Mouse (Mus musculus): ENCODE results near the gene Smim5. TPM values are rescaled to one million over a fixed set of nuclear protein-coding genes. Genes with fewer than 3 reads are reported as not detected.
A peak's percentile ranks its signal among the peaks of the same experiment; 100 is the strongest.

Smim5 gene
- polyA plus RNA-seq, 1 experiment: 5.7 TPM

DNA sequence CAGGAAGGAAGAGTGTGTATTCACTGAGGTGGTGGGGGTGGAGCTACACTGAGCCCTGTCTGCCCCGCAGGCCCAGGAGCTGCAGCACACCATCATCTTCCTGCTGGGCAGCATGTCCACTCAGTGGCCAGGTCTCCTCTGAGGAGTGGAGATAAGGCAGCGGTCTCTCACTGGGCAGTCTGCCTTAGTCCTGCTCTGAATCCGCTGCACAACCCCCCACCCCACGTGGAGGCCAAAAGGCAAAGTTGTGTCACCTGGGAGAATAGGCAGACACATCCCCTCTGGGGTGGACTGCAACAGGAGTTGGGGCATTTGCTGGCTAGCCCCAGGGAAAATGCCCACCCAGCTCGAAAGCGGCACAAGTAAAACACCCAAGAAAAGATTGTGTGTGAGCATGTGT lies 7.6 kb upstream of the Smim5 start:
- 96% methylated on average over 6 of the region's 6 CpGs for WGBS
- no peaks in the 10 kb centered on the region for H3K4me1 ChIP-seq (ENCODE audit: control insufficient read depth, insufficient read depth, insufficient read length)
- H3K27me3 ChIP-seq (ENCODE audit: control insufficient read depth, insufficient read depth, low read length): no peaks in the 10 kb centered on the region
- H3K27ac ChIP-seq (ENCODE audit: insufficient read depth, low read length): no peak overlapping the region
- peaks cover 38% of the 10 kb centered on the region for H3K36me3 ChIP-seq (ENCODE audit: control insufficient read depth, insufficient read depth, low read length)
- no peak overlapping the region for H3K4me3 ChIP-seq (ENCODE audit: extremely low read depth, insufficient read depth, insufficient read length)
- TF ChIP-seq POLR2A (IDR thresholded peaks at IDR 0.05; ENCODE audit: low read depth, low read length) (no peak), CTCF (IDR thresholded peaks at IDR 0.05; ENCODE audit: extremely low read depth, insufficient read depth, insufficient read length, insufficient replicate concordance) (no peak)
- no peak for DNase-seq (ENCODE audit: low read depth in 1 of 2, low spot score in 2 of 2)

- 92% methylated on average over 9 of the region's 9 CpGs for WGBS
Observed at GRCm38 (mm10) chr11:115893071-115893470, 6.7 kb upstream of the Smim5 start.

GRCm38 (mm10) chr11:115894755-115895520 lies 4.8 kb upstream of the Smim5 start:
- no peak for DNase-seq (ENCODE audit: low read depth in 1 of 2, low spot score in 2 of 2)
- no peak for TF ChIP-seq POLR2A (IDR thresholded peaks at IDR 0.05; ENCODE audit: low read depth, low read length)
- TF ChIP-seq CTCF (IDR thresholded peaks at IDR 0.05; ENCODE audit: extremely low read depth, insufficient read depth, insufficient read length, insufficient replicate concordance): no peak
- no peak overlapping the region for H3K4me3 ChIP-seq (ENCODE audit: extremely low read depth, insufficient read depth, insufficient read length)
- 75% methylated on average over 14 of the region's 14 CpGs for WGBS
- H3K4me1 ChIP-seq (ENCODE audit: control insufficient read depth, insufficient read depth, insufficient read length): peaks cover 10% of the 10 kb centered on the region; the same call in 1 of the 2 replicates
- no peak overlapping the region for H3K27ac ChIP-seq (ENCODE audit: insufficient read depth, low read length)
- peaks cover 39% of the 10 kb centered on the region for H3K36me3 ChIP-seq (ENCODE audit: control insufficient read depth, insufficient read depth, low read length)
- H3K27me3 ChIP-seq (ENCODE audit: control insufficient read depth, insufficient read depth, low read length): no peaks in the 10 kb centered on the region

More at GRCm38 (mm10) chr11:115893071-115893470, 6.7 kb upstream of the Smim5 start:
- Histone ChIP-seq H3K27me3 (ENCODE audit: control insufficient read depth, insufficient read depth, low read length) (no peaks in the 10 kb centered on the region), H3K36me3 (ENCODE audit: control insufficient read depth, insufficient read depth, low read length) (peaks cover 39% of the 10 kb centered on the region), H3K4me3 (ENCODE audit: extremely low read depth, insufficient read depth, insufficient read length) (no peak overlapping the region), H3K27ac (ENCODE audit: insufficient read depth, low read length) (no peak overlapping the region), H3K4me1 (ENCODE audit: control insufficient read depth, insufficient read depth, insufficient read length) (no peaks in the 10 kb centered on the region)
- no peak for DNase-seq (ENCODE audit: low read depth in 1 of 2, low spot score in 2 of 2)
- no peak for TF ChIP-seq POLR2A (IDR thresholded peaks at IDR 0.05; ENCODE audit: low read depth, low read length)
- no peak for TF ChIP-seq CTCF (IDR thresholded peaks at IDR 0.05; ENCODE audit: extremely low read depth, insufficient read depth, insufficient read length, insufficient replicate concordance)

GRCm38 (mm10) chr11:115898446-115898845 lies 1.3 kb upstream of the Smim5 start:
- no peaks in the 10 kb centered on the region for H3K27me3 ChIP-seq (ENCODE audit: control insufficient read depth, insufficient read depth, low read length)
- H3K4me1 ChIP-seq (ENCODE audit: control insufficient read depth, insufficient read depth, insufficient read length): peaks cover 17% of the 10 kb centered on the region; the same call in 1 of the 2 replicates
- H3K36me3 ChIP-seq (ENCODE audit: control insufficient read depth, insufficient read depth, low read length): peaks cover 29% of the 10 kb centered on the region
- H3K27ac ChIP-seq (ENCODE audit: insufficient read depth, low read length): no peak overlapping the region
- no peak for DNase-seq (ENCODE audit: low read depth in 1 of 2, low spot score in 2 of 2)
- H3K4me3 ChIP-seq (ENCODE audit: extremely low read depth, insufficient read depth, insufficient read length): no peak overlapping the region
- WGBS: 16% methylated on average over 7 of the region's 7 CpGs
- TF ChIP-seq POLR2A (IDR thresholded peaks at IDR 0.05; ENCODE audit: low read depth, low read length): no peak
- TF ChIP-seq CTCF (IDR thresholded peaks at IDR 0.05; ENCODE audit: extremely low read depth, insufficient read depth, insufficient read length, insufficient replicate concordance): no peak

- peak in 1 of 2 experiments; percentile 33 for DNase-seq (ENCODE audit: low read depth in 1 of 2, low spot score in 2 of 2)
- TF ChIP-seq CTCF (IDR thresholded peaks at IDR 0.05; ENCODE audit: extremely low read depth, insufficient read depth, insufficient read length, insufficient replicate concordance): peak; percentile 57; the same call in 1 of the 2 replicates
- no peak for TF ChIP-seq POLR2A (IDR thresholded peaks at IDR 0.05; ENCODE audit: low read depth, low read length)
- no peak overlapping the region for H3K27ac ChIP-seq (ENCODE audit: insufficient read depth, low read length)
- H3K4me3 ChIP-seq (ENCODE audit: extremely low read depth, insufficient read depth, insufficient read length): no peak overlapping the region
- H3K4me1 ChIP-seq (ENCODE audit: control insufficient read depth, insufficient read depth, insufficient read length): peaks cover 21% of the 10 kb centered on the region; the same call in 1 of the 2 replicates
- peaks cover 26% of the 10 kb centered on the region for H3K36me3 ChIP-seq (ENCODE audit: control insufficient read depth, insufficient read depth, low read length)
- WGBS: 12% methylated on average over 4 of the region's 4 CpGs
- H3K27me3 ChIP-seq (ENCODE audit: control insufficient read depth, insufficient read depth, low read length): no peaks in the 10 kb centered on the region
Observed at GRCm38 (mm10) chr11:115898886-115899285, 880 bp upstream of the Smim5 start.

- 71% methylated on average over 8 of the region's 8 CpGs for WGBS
- Histone ChIP-seq H3K36me3 (ENCODE audit: control insufficient read depth, insufficient read depth, low read length) (peaks cover 8% of the 10 kb centered on the region; the same call in 1 of the 2 replicates), H3K27me3 (ENCODE audit: control insufficient read depth, insufficient read depth, low read length) (no peaks in the 10 kb centered on the region), H3K4me3 (ENCODE audit: extremely low read depth, insufficient read depth, insufficient read length) (peak overlapping the region; percentile 10; the same call in 1 of the 2 replicates), H3K27ac (ENCODE audit: insufficient read depth, low read length) (peak overlapping the region; percentile 62), H3K4me1 (ENCODE audit: control insufficient read depth, insufficient read depth, insufficient read length) (peaks cover 38% of the 10 kb centered on the region; the same call in 1 of the 2 replicates)
- no peak for DNase-seq (ENCODE audit: low read depth in 1 of 2, low spot score in 2 of 2)
- TF ChIP-seq POLR2A (IDR thresholded peaks at IDR 0.05; ENCODE audit: low read depth, low read length) (no peak), CTCF (IDR thresholded peaks at IDR 0.05; ENCODE audit: extremely low read depth, insufficient read depth, insufficient read length, insufficient replicate concordance) (no peak)
Observed at GRCm38 (mm10) chr11:115900561-115901337, 983 bp downstream of the Smim5 start.

Data from spleen, adult 2 months (tissue).